Mouse (Mus musculus) spleen, adult 2 months (tissue): ENCODE results near the gene Mapk6.

Experiments used
- CTCF ChIP-seq: fragments of 200-500 bp; IDR thresholded peaks from 2 replicates; pipeline ENCODE4 v1.5.1; 2011; ENCODE audit warnings: mild to moderate bottlenecking, inconsistent platforms; ENCODE audit not compliant: insufficient read depth, insufficient read length, insufficient replicate concordance; ENCODE audit errors: extremely low read depth
- POLR2A ChIP-seq: fragments of 200-500 bp; IDR thresholded peaks from 2 replicates; pipeline ENCODE4 v1.6.1; 2011; ENCODE audit warnings: low read depth, low read length, inconsistent platforms

GRCm38 (mm10) chr9:75365195-75365594, 44.6 kb downstream of the Mapk6 start:
- TF ChIP-seq POLR2A (no peak), CTCF (no peak)
